Mouse (Mus musculus) inflammation-experienced regulatory T-cells, adult 6 months (primary cell): ENCODE measurements around the gene Tef. TPM values are rescaled to one million over a fixed set of nuclear protein-coding genes. Genes with fewer than 3 reads are reported as not detected.

ENCODE experiments used
- ATAC-seq: one replicate; pipeline ENCODE4 v1.8.0; 2017
- polyA plus RNA-seq, 3 experiments: library from polyadenylated mRNA; unstranded; fragments of 100-300 nt; shearing (Covaris generic); gene quantifications; one replicate each; pipeline ENCODE4 v1.2.1; 2017

The Tef gene
- polyA plus RNA-seq, 3 experiments from 2014 or later = 2.3 to 14.0 (median 8.8) TPM

GRCm38 (mm10) chr15:81830530-81830929 is 28.3 kb downstream of the Tef start:
- no peak for ATAC-seq

- peak; percentile 90 for ATAC-seq
Measured at GRCm38 (mm10) chr15:81831136-81831825, 29.1 kb downstream of the Tef start.

GRCm38 (mm10) chr15:81832219-81832618 is 30.0 kb downstream of the Tef start:
- ATAC-seq = no peak

GRCm38 (mm10) chr15:81833481-81833880 is 31.3 kb downstream of the Tef start:
- ATAC-seq = no peak

GRCm38 (mm10) chr15:81834171-81834841 is 32.1 kb downstream of the Tef start:
- ATAC-seq = no peak

- ATAC-seq = no peak
Measured at GRCm38 (mm10) chr15:81835007-81835880, 33.0 kb downstream of the Tef start.

GRCm38 (mm10) chr15:81836124-81836821 is 34.1 kb downstream of the Tef start:
- no peak for ATAC-seq

- no peak for ATAC-seq
Measured at GRCm38 (mm10) chr15:81836966-81837920, 35.0 kb downstream of the Tef start.

GRCm38 (mm10) chr15:81838554-81839235 is 36.5 kb downstream of the Tef start:
- no peak for ATAC-seq

- ATAC-seq = no peak
Measured at GRCm38 (mm10) chr15:81839634-81840033, 37.4 kb downstream of the Tef start.

- ATAC-seq = no peak
Measured at GRCm38 (mm10) chr15:81840306-81840705, 38.1 kb downstream of the Tef start.

GRCm38 (mm10) chr15:81842275-81842674 is 40.1 kb downstream of the Tef start:
- no peak for ATAC-seq

GRCm38 (mm10) chr15:81845033-81845625 is 42.9 kb downstream of the Tef start:
- no peak for ATAC-seq

GRCm38 (mm10) chr15:81845724-81846123 is 43.5 kb downstream of the Tef start:
- ATAC-seq = no peak

GRCm38 (mm10) chr15:81846755-81847154 is 44.5 kb downstream of the Tef start:
- ATAC-seq = no peak

GRCm38 (mm10) chr15:81847161-81847560 is 44.9 kb downstream of the Tef start:
- no peak for ATAC-seq

- ATAC-seq = no peak
Measured at GRCm38 (mm10) chr15:81847861-81848260, 45.6 kb downstream of the Tef start.

- ATAC-seq = peak; percentile 86
Measured at GRCm38 (mm10) chr15:81848301-81848700, 46.1 kb downstream of the Tef start.

- no peak for ATAC-seq
Measured at GRCm38 (mm10) chr15:81849104-81849503, 46.9 kb downstream of the Tef start.

- ATAC-seq = no peak
Measured at GRCm38 (mm10) chr15:81850718-81851117, 48.5 kb downstream of the Tef start.
